Mouse (Mus musculus) megakaryocyte, embryonic 14.5 days (primary cell): ENCODE results near the gene 1110008L16Rik.

Experiments
- FLI1 ChIP-seq: IDR thresholded peaks from 2 replicates; pipeline ENCODE4 v1.6.1; 2012; ENCODE audit warnings: low read length, inconsistent platforms, mixed read lengths
- GATA1 ChIP-seq: IDR thresholded peaks from 3 replicates; pipeline ENCODE4 v1.6.1; 2012; ENCODE audit warnings: mixed read lengths, low read length, inconsistent platforms, borderline replicate concordance

DNA sequence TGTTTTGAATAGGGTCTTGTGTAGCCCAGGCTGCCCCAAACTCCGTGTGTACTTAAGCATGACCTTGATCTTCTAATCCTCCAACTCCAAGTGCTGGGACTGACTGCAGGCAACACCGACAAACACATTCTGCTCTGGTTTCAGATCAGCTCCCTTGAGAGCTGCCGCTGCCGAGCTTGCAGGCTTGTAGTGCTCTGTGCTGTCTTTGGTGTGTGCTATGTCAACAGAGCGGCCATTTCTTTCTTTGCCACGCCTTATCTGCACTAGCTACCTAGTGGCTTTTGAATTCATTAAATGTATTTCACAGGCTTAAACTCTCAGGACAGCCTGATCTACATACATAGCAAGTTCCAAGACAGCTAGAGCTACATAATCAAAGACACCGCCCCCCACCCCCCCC is 34.3 kb downstream of the 1110008L16Rik start:
- TF ChIP-seq GATA1 (no peak), FLI1 (no peak)
